Mouse (Mus musculus) heart, postnatal 25 days (tissue): ENCODE measurements around the gene Adora3. TPM values are rescaled to one million over a fixed set of nuclear protein-coding genes. Genes with fewer than 3 reads are reported as not detected.

Source experiments
- DNase-seq: peaks from one replicate; pipeline ENCODE4 v3.0.0; 2022; ENCODE audit warnings: low spot score
- intact Hi-C: fragments of 180-260 bp; cut with DNase I; formaldehyde crosslinking; loops from one replicate; pipeline ENCODE4 v1.15.1; 2025
- total RNA-seq, 2 experiments: library from RNA; stranded (reverse); gene quantifications; 2 replicates each; pipeline ENCODE4 v1.2.3; 2021

Gene Adora3
- total RNA-seq, 2 experiments from 2014 or later: 0.21 to 0.25 TPM

DNA sequence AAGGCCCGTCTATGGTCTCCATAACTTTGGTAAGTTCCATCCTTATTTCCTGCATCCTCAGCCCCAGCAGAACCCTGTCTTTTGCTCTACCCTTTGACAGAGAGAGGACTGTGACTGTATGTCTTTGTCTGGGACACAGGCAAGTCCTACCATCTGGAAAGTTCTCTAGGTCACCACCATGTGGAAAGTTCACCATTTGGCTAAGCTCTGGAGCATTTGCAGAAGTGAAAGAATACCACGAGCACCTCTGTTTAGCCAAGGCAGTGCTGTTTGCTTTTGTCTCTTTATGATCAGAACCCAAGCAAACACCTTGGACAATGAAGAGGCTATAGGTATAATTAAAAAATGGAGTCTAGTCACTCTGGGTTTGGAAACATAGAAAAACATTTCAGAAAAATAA lies 51.3 kb downstream of the Adora3 start:
- DNase-seq: no peak
- intact Hi-C loops: no loop called here

DNA sequence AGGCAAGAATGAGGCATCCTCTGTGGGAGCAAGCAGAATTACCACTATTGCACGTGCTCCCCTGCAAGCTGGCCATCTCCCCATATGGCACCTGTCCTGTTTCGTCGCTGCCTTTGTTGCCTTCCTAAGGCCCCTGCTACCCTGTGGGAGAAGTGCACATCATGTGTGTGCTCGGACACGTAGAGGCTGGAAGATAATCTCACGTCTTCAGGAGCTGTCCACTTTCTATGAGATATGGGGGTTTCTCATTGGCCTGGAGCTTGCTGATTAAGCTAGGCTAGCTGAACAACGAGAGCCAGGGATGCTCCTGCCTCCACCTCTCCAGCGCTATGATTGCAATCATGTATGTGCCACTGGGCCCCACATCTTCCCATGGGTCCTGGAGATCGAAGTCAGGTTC lies 54.0 kb downstream of the Adora3 start:
- intact Hi-C loops: no loop called here
- DNase-seq: no peak

DNA sequence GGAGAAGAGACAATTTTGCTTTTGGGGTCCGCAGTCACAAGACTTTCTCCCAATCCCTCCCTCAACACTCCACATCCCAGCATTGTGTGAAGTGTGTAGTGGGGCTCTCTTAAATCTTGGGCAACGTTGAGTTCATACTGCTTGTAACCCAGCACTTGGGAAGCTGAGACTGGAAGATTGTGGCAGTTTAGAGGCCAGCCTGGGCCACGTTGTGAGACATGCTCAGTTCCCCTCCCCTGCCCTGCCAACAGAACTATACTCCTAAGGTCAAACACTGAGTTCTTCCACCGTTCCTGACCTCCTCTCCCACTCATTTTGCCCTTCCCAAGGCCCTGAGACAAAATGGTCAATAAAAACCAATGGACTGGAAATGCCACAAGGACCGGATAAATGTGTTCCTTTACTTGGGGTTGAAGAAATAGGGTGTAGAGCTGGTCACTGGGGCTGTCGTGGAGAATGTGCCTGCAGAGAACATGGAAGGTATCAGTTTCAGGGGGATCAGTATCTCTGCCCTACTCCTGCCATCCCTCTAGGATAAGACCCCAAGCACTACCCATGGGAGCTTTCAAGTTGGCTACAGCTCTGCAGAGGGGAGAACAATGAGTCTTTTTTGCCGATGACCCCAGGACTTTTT lies 57.0 kb downstream of the Adora3 start:
- DNase-seq: no peak
- intact Hi-C loops: no loop called here

DNA sequence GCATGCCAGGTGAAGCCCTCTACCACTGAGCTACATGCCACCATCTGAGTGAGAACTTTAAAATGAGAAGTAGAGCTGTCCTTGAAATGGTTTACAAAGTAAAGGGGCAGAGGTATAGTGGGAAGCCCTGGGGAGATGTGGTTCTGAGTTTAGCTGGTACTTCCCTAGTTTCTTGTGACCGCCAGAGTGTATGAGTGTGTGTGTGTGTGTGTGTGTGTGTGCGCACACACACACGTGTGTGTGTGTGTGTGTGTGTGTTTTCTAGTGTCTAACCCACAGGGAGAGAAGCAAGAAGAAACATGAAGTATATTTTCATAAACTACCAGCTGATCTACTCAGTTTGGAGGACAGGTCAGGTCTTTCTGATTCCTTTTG lies 57.5 kb downstream of the Adora3 start:
- intact Hi-C loops: no loop called here

DNA sequence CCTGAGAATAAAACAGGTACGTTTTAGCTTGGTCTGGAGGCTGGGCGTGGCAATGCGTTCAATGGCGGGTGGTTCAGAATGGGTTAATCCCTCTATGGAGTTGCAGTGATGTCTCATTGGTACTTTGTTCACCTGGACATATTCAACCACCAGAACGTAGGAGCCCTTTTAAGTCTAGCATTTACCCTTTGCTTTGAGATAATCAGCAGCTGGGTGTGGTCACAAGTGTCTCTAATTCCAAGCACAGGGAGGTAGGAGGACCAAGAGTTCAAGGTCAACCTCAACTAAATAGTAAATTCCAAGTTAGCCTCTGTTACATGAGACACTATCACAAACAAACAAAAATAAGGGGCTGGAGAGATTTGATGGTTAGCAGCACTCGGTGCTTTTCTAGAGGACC lies 58.1 kb downstream of the Adora3 start:
- intact Hi-C loops: no loop called here
- no peak for DNase-seq

More for the DNA sequence above, 57.5 kb downstream of the Adora3 start:
- DNase-seq: no peak

DNA sequence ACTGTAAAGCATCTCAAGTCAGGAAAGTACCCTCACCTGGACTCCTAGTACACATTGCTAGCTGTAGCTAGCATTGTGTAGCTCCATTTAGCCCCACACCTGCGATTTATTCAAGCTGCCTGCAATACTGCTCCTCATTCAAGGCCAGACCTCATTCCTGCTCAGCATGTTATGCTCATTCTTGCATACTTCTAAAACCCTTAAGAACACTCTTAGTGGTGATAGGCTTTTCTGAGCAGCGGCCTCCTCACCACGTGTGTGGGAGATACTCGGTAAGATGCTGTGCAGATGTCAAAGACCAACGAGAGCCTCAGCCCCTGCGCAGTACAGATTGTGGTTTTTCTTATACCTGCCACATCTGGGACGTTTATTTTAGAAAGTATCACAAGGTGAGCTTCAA lies 59.2 kb downstream of the Adora3 start:
- DNase-seq: no peak

DNA sequence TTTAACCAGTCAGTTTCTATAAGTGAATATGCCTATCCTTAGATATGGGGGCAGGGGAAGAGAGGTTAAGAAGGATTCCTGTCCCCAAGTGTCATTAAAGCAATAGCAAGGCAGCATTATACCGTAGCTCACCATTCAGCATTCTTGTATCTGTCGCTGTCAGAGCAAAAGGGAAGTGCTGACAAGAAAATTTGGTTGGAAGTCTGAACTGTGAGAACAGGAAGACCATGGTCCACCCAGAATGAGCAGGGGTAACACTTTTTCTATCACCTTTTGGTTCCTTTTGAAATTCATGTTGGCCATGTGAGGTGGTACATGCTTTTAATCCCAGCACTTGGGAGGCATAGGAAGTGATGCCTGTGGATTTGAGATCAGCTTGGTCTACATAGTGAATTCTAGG lies 60.4 kb downstream of the Adora3 start:
- intact Hi-C loops: no loop called here
- DNase-seq: no peak

More for the DNA sequence above, 59.2 kb downstream of the Adora3 start:
- intact Hi-C loops: no loop called here

DNA sequence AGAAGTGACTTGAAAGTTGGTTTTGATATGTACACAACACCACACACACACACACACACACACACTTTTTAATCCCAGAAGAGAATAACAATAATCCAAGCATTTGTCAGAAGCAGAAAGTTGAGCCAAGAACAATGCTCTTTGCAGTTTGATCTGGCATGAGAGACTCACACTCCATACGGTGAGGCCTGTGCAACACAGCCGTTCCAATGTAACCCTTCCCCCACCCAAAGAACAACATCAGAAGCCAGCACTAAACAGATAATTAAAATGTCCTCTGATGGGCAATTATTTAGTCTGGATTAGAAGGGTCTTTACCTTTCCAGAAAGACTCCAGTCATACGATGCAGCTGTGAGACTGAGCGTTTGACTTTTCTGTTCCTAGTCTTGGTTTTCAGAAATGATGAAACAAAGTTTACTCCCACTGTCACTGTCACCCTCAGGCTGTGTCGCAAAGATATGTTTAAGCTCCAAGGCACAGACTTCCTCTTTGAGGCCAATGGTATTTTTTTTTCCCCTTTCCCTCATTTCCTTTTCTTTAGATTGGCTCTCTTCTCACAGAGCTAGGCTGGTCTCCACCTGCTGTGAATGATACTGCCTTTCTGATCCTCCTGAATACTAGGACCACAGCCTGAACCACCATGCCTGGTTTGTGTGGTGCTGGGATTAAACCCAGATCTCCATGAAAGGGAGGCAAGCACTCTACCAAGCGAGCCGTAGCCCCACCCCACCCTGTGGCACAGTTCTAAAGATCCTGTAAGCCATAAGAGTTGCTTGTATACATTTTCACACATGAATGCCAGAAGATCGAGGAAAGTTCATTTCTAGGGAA lies 61.8 kb downstream of the Adora3 start, which contains the start of gene I830077J02Rik:
Gene I830077J02Rik, minus strand, starts transcription at position 425 of the 832 bp plus-strand sequence.
- intact Hi-C loops: no loop called here
- no peak for DNase-seq

DNA sequence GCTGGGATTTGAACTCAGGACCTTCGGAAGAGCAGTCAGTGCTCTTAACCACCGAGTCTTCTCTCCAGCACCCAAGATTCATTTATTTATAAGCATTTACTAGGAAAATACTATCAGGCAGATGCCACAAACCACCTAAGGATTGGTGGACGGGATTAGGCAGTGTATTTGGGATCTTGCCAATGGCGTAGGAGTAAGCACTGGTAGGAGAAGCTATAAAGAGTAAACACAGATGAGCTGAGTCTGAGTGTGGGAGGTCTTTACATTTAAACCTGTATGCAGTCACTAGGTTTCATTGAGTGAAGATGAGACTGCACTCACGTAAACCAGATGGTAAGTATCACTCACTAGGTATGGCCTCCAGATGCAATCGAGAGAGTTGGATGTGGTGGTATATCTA lies 63.3 kb downstream of the Adora3 start:
- intact Hi-C loops: no loop called here
- DNase-seq: no peak

DNA sequence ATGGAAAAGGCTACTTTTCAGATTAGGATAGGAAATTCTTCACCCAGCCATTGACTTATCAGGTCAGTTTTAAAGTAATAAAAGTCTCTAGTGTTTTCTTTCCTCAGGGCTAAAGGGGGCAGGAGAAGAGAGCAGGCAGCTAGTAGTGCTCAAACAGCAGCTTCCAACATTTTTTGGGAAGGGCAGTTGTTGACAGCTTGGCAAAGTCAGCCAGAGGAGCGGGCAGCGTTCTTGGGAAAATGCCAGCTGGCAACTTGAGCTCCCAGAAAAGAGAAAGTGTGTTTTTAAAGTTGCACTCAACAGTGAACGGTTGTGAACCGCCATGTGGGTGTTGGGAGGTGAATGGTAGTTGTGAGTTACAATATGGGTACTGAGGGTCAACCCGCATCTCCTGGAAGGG lies 64.4 kb downstream of the Adora3 start:
- DNase-seq: no peak
- intact Hi-C loops: no loop called here

DNA sequence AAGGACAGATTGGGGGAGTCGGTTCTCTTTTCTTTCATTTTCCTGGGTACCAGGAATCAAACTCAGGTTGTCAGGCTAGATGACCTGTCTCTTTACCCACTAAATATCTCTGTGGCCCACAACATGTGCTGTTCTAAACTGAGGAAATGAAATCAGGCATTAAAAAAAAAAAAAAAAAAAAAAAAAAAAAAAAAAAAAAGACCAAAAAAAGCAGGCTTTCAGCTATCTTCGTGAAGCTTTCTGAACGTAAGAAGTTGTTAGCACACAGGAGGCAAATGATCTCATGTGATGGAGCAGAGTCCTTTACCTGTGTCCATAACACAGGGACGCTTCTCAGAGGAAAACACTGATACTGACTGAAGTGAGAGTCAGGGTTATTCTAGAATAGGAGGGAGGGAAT lies 65.5 kb downstream of the Adora3 start:
- no peak for DNase-seq
- intact Hi-C loops: no loop called here

DNA sequence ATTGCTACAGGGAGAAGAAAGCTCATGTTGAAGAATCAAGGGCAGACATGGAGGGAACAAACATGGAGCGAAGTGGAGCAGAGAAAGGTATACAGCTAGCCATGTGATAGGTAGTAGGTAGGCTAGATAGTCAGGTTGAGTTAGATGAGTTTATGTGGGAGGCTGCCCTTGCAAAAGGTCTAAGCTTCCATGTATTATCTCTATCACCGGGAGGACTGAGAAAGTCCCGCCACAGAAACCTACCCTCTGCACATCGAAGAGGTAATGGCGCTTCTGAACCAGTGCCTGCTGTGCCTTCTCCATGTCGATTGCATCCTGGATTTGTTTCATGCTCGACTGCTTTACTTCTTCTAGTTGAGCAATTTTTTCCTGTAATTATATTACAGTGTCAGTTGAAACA lies 80.7 kb downstream of the Adora3 start:
- DNase-seq: no peak
- intact Hi-C loops: no loop called here

DNA sequence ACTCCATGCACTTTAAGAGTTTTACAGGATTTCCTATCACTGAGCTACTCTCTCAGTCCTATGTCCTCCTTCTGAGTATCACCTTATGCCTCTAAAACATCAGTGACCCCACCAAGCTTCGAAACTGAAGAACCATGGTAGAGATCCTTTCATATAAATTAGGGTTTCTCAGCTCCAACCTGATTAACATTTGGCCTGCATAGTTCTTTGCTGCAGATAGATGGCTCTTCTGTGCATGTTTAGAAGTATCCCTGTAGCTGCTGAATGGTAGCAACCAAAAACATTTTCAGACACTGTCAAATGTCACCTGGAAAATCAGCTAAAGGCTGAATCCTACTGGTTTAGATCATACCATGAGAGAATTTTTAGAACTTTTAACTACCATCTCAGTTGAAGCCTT lies 86.6 kb downstream of the Adora3 start:
- no peak for DNase-seq
- intact Hi-C loops: no loop called here

DNA sequence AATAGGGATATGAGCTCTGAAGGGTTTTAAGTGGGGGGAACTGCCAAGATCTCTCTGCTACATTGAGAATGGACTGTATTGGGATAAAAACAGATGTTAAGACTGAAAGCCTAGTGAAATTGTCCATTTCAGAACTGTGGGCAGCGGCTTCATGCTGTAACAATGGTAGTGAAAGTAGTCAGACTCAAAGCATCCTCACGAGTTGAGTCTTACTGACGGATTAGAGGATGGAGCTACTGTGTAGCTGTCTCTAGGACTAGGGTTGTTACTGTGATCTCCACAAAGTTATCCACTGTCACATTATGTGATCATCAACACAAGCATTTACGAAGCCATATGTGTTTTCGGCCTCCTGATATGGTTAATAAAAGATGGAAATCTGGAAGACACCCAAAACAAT lies 87.5 kb downstream of the Adora3 start:
- no peak for DNase-seq
- intact Hi-C loops: loop anchor here (2.0 kb wide), 1 partner anchor 271 kb away; the partner anchor contains the start of gene Ddx20

Other genes starting within 250 kb of the Adora3 start
- 10 to 100 TPM in 1 of 2 experiments, 1 to 10 TPM in 1; 9.0 to 10.2 TPM for gene Ddx20, start 183.3 kb upstream of the Adora3 start, total RNA-seq
- gene Inka2, start 166.3 kb upstream of the Adora3 start, total RNA-seq: 10 to 100 TPM; 18.8 to 25.7 TPM
- gene Rap1a, start 69.5 kb upstream of the Adora3 start, total RNA-seq: 100 to 1,000 TPM; 103 to 105 TPM
- gene Tmigd3, start within 50 bp of the Adora3 start, total RNA-seq: not detected
- under 1 TPM; 0.60 to 0.84 TPM for gene I830077J02Rik, start 61.8 kb downstream of the Adora3 start, total RNA-seq
- gene Wdr77, start 88.5 kb downstream of the Adora3 start, total RNA-seq: 10 to 100 TPM; 43.5 to 44.9 TPM
- gene Atp5f1, start 89.2 kb downstream of the Adora3 start, total RNA-seq: 1,000 to 10,000 TPM; 1,206 to 1,242 TPM
- under 1 TPM; 0.17 to 0.29 TPM for gene Ovgp1, start 102.9 kb downstream of the Adora3 start, total RNA-seq
- gene Pifo, start 143.8 kb downstream of the Adora3 start, total RNA-seq: not detected
- not detected for gene Chil5, start 162.0 kb downstream of the Adora3 start, total RNA-seq
- gene Chia1, start 242.4 kb downstream of the Adora3 start, total RNA-seq: not detected